Mouse (Mus musculus): ENCODE results near the gene Naa38.
A peak's percentile ranks its signal among the peaks of the same experiment; 100 is the strongest.
"Not testable (repeated sequence)": the region's sequence is repeated elsewhere in the genome, so short reads cannot be mapped to it uniquely, and the experiment has no call there.

Gene Naa38

DNA sequence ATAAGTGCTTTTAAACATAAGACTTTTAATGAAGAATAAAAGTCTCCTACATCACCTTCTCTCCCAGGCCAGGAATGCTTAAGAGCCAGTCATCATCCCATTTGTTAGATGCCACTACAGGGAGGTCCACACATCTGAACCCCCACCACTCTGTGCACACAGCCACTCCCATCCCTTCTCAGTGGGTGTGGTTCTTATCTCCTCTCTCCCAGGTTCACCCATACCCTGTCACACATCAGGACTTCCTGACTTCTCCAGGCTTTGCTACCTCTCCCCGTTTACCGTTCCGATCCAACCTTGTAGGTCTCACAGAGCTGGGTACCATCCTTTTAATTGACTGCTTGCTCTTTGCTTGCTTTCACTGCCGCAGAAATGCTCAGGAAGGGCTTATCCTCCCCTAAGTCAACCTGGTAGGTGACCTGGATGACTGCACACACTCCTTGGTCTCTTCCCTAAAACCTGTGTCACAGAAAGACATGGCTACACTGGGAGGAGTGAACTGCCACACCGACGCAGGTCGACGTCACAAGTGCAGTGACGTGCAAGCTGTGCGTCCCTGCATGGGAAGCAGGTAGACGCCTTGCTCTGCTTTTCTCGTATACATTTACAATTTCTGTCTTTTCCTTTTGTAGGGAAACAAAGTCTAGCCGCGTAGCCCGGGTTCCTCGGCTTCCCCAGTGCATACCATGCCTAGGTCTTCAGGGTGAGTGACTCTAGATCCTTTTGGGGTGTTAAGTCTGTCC lies 21.9 kb upstream of the Naa38 start:
- DNase-seq (ENCODE audit: low read depth, low spot score) = no peak

DNA sequence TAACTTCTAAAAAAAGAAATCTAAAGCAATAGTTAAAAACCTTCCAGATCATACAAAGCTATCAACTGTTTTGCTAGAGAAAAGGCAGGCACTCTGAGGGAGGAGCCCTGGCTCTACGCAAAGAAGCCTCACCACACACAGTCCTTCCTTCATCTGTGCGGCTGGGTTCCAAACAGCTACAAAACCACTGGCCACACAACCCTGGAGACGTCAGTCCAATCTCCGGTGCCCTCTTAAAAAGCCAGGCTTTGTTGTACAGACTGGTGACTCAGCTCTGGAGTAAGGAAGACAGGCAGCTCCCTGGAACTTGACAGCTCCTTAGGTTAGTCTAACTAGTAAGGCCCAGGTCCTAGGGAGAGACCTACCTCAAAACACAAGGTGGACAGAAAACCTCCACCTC lies 19.6 kb upstream of the Naa38 start:
- no peak for DNase-seq (ENCODE audit: low read depth, low spot score)

DNA sequence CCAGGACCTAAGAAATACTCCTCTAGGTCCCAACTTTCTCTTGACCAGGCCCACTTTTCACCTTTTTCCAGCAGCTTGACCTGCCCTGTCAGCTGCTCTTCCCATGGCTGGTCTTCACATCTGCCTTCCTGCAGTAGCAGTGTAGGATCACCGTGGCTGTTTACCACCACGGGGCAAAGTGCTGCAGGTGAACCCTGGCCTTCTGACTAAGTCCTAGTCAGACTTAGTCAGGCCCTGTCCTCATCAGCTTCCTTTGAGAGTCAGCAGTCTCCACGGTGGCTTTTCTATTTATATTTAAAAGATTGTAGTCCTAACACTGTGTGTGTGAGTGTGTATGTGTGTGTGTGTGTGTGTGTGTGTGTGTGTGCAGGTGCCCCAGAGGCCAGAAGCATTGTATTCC lies 17.5 kb upstream of the Naa38 start:
- DNase-seq (ENCODE audit: low read depth, low spot score) = no peak

DNA sequence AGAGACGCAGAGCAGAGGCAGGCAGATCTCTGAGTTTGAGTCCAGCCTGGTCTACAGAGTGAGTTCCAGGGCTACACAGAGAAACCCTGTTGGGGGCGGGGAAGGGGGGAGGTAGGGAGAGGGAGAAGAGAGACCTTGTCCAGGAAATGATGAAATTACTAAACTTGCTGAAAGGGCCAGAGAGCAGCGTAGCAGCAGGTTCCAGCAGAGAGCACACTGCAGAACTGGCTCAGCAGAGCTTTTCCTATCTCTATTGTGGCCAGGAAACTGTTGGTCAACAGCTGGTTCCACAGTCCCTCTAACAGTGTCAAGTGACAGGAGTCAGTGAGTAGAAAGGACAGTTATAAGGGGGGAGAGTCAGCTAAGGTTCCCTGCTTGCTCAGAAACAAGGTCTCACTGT lies 15.7 kb upstream of the Naa38 start:
- DNase-seq (ENCODE audit: low read depth, low spot score) = no peak

DNA sequence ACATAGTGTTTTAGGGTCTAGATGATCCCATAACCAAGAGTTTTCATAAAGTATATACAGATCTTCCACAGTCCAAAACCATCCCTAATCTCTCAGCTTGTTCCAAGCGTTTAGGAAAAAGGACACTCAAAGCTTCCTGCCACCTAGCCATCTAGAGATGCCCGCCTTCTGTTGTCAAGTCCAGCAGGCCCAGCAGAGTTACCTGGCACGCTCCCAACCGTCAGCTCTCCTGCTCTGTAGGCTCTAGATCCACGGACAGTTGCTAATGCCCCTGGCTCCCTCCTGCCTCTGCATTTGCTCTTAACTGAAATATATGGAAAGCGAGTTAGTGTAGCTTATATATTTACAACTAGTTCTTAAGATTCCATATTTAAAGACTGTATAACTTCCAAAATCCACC lies 13.9 kb upstream of the Naa38 start:
- no peak for DNase-seq (ENCODE audit: low read depth, low spot score)

DNA sequence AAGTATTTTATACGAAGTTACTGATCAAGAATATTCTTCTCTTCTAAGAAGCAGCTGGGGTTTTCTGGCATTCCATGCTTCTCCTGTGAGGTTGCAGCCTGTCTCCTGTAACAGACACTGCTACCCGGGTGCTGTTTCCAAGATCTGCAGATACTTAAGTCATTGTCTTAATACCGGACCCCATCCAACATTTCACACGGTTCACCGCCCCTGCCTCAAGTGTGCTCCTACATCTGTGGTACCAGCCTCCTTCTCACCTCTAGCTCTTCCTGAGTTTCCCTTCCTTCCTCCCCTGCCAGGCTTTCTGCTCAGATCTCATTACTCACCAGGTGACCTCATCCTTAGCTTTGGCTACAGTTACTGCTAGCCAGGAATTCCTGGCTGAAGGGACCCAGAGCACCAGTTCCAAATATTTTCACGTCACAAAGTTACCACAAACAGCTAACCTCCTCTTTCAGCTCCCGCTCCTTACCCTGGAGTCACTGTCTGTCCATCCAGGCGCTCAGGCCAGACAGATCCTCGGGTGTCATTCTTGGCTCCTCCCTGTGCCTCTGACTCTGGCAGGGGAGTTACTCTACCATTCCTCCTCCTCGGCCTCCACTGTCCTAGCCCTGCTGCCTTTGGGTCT lies 12.7 kb upstream of the Naa38 start:
- peak; percentile 93 for DNase-seq (ENCODE audit: low read depth, low spot score)

- no peak for DNase-seq (ENCODE audit: low read depth, low spot score)
Measured at GRCm38 (mm10) chr11:69384979-69385378, 10.3 kb upstream of the Naa38 start.

DNA sequence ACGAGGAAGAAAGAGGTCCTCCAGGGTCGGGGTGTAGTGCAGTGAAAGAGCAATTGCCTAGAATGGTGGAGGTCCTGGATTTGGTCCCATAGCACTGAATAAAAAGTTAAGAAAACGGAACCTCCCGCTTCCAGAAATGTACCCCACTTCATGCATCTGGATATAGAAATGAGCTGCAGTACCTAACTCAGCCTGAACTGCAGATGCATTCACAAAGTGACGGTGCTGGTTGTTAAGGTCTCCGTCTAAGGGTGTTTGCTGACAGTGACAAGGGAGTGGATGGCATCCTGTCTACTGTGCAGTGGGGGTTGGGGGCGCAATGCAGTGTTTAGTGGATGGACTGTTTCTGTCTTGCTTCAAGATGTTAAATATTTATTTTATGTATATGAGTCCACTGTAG lies 8.5 kb upstream of the Naa38 start:
- no peak for DNase-seq (ENCODE audit: low read depth, low spot score)

DNA sequence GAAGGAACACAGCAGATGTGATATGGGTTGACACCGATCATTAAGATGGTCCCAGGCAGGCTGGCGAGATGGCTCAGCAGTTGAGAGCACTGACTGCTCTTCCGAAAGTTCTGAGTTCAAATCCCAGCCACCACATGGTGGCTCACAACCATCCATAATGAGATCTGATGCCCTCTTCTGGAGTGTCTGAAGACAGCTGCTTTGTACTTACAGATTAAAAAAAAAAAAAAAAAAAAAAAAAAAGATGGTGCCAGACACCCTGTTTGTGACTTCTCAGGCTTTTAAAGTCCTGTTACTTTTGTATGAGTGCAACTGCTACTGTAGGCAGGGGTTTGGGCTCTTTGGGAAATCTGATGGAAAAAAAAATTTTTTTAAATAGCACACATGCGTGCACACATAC lies 6.6 kb upstream of the Naa38 start:
- DNase-seq (ENCODE audit: low read depth, low spot score) = no peak

DNA sequence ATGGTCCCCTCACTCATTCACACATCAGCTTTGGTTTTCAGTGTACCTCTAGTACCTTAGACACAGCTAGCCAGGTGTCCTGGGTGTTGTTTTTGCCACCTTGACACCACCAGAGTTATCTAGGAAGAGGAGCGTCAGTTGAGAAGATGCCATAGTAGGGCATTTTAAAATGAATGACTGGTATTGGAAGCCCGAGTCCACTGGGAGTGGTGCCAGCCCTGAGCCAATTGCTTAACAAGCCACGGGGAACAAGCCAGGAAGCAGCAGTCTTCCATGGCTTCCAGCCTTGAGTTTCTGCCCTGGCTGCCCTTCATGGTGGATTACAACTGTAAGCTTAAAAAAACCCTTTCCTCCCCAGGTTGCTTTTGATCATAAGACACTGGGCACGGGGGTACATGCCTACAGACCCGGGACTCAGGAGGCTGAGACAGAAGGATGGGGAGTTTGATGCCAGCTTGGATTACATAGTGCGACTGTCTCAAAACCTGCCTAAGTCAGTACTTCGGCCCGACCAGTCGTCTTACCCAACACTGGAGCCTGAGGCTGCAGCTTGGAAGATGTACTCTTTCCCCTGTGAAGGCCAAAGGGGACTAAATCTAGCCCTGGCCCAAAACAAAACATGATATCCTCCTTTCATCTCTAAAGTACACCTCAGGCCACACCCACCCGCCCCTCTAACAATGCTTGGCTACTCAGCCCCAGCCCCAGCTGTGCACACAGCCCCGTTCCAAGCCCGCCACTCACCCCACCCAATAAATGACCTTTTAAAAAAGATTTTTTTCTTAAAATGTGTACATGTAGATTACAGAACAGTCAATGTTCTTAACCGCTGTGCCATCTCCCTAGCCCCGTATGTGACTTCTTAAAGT lies 5.5 kb upstream of the Naa38 start:
- peak; percentile 50 for DNase-seq (ENCODE audit: low read depth, low spot score)

DNA sequence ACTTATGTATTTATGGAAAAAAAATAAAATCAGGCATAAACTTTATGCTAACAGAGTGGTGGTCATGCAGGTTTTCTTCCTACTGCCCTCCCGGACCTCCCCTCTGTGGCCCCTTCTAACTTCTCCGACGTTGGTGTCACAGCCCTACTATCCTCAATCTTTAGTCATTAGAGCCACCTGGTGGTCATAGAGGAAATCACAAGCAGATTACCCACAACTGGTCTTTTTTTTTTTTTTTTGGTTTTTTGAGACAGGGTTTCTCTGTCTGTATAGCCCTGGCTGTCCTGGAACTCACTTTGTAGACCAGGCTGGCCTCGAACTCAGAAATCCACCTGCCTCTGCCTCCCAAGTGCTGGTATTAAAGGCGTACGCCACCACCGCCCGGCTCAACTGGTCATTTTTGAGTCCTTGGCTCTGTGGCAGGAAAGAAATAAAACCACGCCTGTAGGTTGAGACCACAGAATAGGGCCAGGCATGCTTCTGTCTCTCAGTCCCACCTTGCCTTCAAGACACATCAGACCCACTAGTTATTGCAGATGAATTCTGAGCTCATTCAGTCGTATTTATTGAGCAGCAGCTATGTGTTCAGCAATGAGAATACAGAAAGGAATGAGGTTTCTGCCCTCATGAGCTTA lies 4.8 kb upstream of the Naa38 start:
- DNase-seq (ENCODE audit: low read depth, low spot score) = peak; percentile 85

GRCm38 (mm10) chr11:69394591-69395167 lies 608 bp upstream of the Naa38 start:
- DNase-seq (ENCODE audit: low read depth, low spot score) = not testable (repeated sequence)

- peak; percentile 99 for DNase-seq (ENCODE audit: low read depth, low spot score)
Measured at GRCm38 (mm10) chr11:69395634-69396373, 517 bp downstream of the Naa38 start.

DNA sequence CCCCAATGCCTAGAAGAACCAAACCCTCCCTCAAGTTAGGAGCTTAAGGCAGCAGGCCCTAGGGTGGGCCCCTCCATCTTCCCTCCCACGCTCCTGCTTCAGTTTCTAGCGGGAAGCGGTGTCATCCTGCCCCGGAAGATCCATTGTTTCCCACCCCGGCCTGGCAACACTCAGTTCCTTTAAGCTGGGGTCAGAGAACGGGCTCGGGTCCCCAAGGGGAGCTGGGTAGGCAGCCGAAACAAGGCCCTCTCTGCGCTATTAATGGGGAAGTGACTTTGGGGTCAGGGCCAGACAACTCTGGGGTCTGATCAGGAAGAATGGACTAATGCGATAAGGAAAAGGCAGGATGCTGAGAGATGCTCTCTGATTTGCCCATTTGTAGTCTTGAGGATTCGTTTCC lies 1.5 kb downstream of the Naa38 start:
- no peak for DNase-seq (ENCODE audit: low read depth, low spot score)

- no peak for DNase-seq (ENCODE audit: low read depth, low spot score)
Measured at GRCm38 (mm10) chr11:69397581-69398057, 2.3 kb downstream of the Naa38 start.

GRCm38 (mm10) chr11:69398059-69398458 lies 2.8 kb downstream of the Naa38 start, which contains the start of gene Tmem88:
Gene Tmem88, minus strand, starts transcription at chr11:69398234.
- DNase-seq (ENCODE audit: low read depth, low spot score) = no peak

GRCm38 (mm10) chr11:69398486-69399200 lies 3.4 kb downstream of the Naa38 start:
- DNase-seq (ENCODE audit: low read depth, low spot score) = no peak

DNA sequence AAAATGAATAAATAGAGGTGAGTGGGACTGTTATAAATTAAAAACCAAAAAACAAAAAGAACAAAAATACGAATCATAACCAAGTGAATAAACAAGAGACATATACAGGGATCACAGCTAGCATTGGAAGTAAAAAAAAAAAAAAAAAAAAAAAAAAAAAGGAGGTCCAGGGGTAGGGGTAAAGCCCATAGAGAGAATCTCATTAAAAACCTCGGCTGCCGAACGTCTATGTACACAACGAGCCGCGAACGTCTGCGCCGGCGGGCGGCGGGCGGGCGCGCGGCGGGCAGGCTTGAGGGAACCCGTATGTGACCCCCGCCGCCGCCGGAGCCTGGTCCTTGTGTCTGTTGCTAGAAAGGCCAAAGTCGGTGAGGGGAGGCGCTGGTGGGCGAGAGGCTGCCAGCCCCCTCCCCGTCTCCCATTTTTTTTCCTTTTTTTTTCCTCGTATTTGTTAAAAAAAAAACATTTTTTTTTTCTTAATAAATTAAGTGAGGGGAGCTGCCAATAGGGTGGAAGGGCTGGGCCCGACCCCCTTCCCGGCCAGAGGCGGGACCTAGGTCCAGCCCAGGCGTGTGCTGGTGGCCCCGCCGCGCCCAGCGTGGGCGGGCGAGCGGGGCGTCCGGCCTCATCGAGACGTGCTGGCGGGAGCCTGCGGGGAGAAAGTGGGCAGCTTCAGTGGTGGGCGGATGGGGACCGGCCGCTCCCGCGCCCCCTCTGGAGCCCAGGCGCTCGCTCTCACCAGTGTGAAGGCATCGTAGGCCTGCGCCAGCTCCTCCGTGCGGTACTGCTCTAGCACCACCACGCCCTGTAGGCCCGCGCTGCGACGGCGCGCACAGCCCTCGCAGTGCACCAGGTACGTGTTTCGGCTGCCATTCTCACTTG lies 4.2 kb downstream of the Naa38 start:
- DNase-seq (ENCODE audit: low read depth, low spot score) = no peak
